Comparison of ENCODE assay signal across 8 mouse cellular contexts in the genomic region with DNA sequence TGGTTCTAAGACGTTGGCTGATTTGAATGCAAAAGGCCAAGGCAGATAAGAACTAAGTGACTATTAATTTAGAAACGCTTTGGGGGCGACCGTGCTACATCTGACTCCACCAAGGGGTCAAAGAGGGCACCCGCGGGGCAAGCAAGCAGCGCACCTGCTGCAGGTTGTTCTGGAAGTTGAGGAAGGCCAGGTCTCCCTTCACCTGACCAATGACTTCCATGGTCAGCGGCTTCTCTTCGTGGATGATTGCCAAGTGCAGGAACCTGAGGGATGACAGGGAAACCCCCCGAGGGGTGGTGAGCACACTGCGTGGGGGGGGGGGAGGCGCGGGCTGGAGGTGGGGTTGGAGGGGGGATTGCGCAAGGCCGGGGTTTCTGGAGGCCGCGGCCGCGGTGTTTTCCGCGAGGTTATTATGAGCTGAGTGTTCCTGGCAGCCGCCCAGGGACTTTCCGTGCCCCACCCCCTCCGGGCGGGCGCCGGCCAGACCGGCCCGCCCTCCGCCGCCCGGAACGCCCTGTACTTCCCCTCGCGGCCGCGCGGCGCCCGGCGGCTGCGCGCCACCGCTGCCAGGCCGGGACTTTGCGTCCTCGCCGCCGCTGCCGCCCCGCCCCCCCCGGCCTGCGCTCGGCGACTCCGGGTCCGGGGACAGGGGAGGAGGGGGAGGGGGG. TPM values are rescaled to one million over a fixed set of nuclear protein-coding genes. Genes with fewer than 3 reads are reported as not detected.
DNase-seq lines count a peak whose midpoint lies in the region; ATAC-seq lines count a peak whose summit lies in the region.

No protein-coding gene starts in this region.

- H3K27me3 ChIP-seq in hindbrain, embryonic 14.5 days (ENCODE audit: control insufficient read depth, insufficient read depth, low read length): no peaks in the 10 kb centered on the region

- peaks cover 34% of the 10 kb centered on the region for H3K36me3 ChIP-seq in hindbrain, embryonic 14.5 days (replicated peaks; ENCODE audit: control insufficient read depth, insufficient read depth)

- H3K4me3 ChIP-seq in hindbrain, embryonic 14.5 days (replicated peaks; ENCODE audit: low read length): peak overlapping the region; percentile 84

- peak; percentile 71 for DNase-seq in R1 (ENCODE audit: low read depth, low spot score)
- peak; percentile 93 to 96 for DNase-seq in cerebellum, postnatal 25 days
- DNase-seq in frontal cortex, postnatal 25 days (ENCODE audit: low spot score in 2 of 2): peak; percentile 77 to 81
- peak; percentile 84 for DNase-seq in hindbrain, embryonic 14.5 days (ENCODE audit: low spot score)
- DNase-seq in left cerebral cortex, adult 11 months (ENCODE audit: low spot score): peak; percentile 89
- peak; percentile 98 for DNase-seq in lung, postnatal 36 days
- peak; percentile 89 for DNase-seq in retina, embryonic 14.5 days (ENCODE audit: low spot score)
- DNase-seq in thymus, postnatal 4 days: peak; percentile 89

- no peaks in the 10 kb centered on the region for H3K9me3 ChIP-seq in hindbrain, embryonic 14.5 days (ENCODE audit: control insufficient read depth, low read length)

- ATAC-seq in hindbrain, embryonic 14.5 days (ENCODE audit: low FRiP score): peak; percentile 85

- peak overlapping the region; percentile 86 for H3K4me2 ChIP-seq in hindbrain, embryonic 14.5 days (replicated peaks)

- H3K9ac ChIP-seq in hindbrain, embryonic 14.5 days: peak overlapping the region; percentile 93

- H3K4me1 ChIP-seq in hindbrain, embryonic 14.5 days (replicated peaks; ENCODE audit: control insufficient read depth, insufficient read depth, low read length): peaks cover 23% of the 10 kb centered on the region

- 3% methylated on average over 45 of the region's 57 CpGs for WGBS in hindbrain, embryonic 14.5 days

- peak overlapping the region; percentile 98 for H3K27ac ChIP-seq in hindbrain, embryonic 14.5 days

RNA-seq across cellular contexts. Expression of a gene that starts 0.8 kb away (rescaled TPM):
- 59.7 and 63.9 TPM in 2 replicates for polyA plus RNA-seq in hindbrain, embryonic 14.5 days (2014; fragmentation: Nextera tagmentation; extraction: Ambion mirVana)

Comparison
In these comparisons a context has a peak if more than half of its experiments do, and no peak if none do; other contexts are left out.
1. Peak in every context shown above with its lines: DNase-seq, ATAC-seq, H3K4me3 ChIP-seq and H3K27ac ChIP-seq.